Mouse (Mus musculus) stomach, embryonic 14.5 days (tissue): ENCODE data around the gene Zkscan2. TPM values are rescaled to one million over a fixed set of nuclear protein-coding genes. Genes with fewer than 3 reads are reported as not detected.

Source experiments
- ATAC-seq: fragments of 200-750 bp; cut with Nextera tagmentation; 2 replicates; pipeline ENCODE4 v1.8.0; 2017; ENCODE audit warnings: low read depth, moderate TSS enrichment; ENCODE audit not compliant: insufficient number of reproducible peaks, insufficient read depth, low FRiP score
- H3K27ac ChIP-seq: fragments of 300-500 bp; sonication (generic); 2 replicates; pipeline ENCODE4 v1.5.1; 2014; ENCODE audit warnings: mild to moderate bottlenecking, low read length, moderate library complexity, mixed read lengths
- H3K27me3 ChIP-seq: fragments of 300-500 bp; sonication (generic); 2 replicates; pipeline ENCODE4 v1.6.1; 2014; ENCODE audit warnings: low read length, control low read depth, mixed read lengths; ENCODE audit not compliant: control insufficient read depth, insufficient read depth
- H3K36me3 ChIP-seq: fragments of 300-500 bp; sonication (generic); 2 replicates; pipeline ENCODE4 v1.6.1; 2014; ENCODE audit warnings: mild to moderate bottlenecking, control low read depth, low read length, moderate library complexity, mixed read lengths; ENCODE audit not compliant: control insufficient read depth, insufficient read depth
- H3K4me1 ChIP-seq: fragments of 300-500 bp; sonication (generic); 2 replicates; pipeline ENCODE4 v1.6.1; 2014; ENCODE audit warnings: low read length, control low read depth, mixed read lengths; ENCODE audit not compliant: control insufficient read depth, insufficient read depth
- H3K4me2 ChIP-seq: fragments of 300-500 bp; sonication (generic); replicated peaks from 2 replicates; pipeline ENCODE4 v1.6.1; 2014; ENCODE audit warnings: low read depth, low read length, control low read depth
- H3K4me3 ChIP-seq: fragments of 300-500 bp; sonication (generic); 2 replicates; pipeline ENCODE4 v1.5.1; 2014; ENCODE audit warnings: low read depth, low read length, control low read depth
- H3K9ac ChIP-seq: fragments of 300-500 bp; sonication (generic); replicated peaks from 2 replicates; pipeline ENCODE4 v1.6.1; 2014; ENCODE audit warnings: low read depth, mild to moderate bottlenecking, control low read depth, low read length, moderate library complexity, mixed read lengths
- H3K9me3 ChIP-seq: fragments of 300-500 bp; sonication (generic); 2 replicates; pipeline ENCODE4 v1.6.1; 2016; ENCODE audit warnings: low read depth, low read length, control low read depth; ENCODE audit not compliant: control insufficient read depth
- WGBS: fragments of 180-500 bp; shearing (Covaris S2); extraction: QIAGEN DNeasy Blood & Tissue Kit; methylation state at CpG from one replicate; pipeline ENCODE4 v1.1.7; 2014; 5-methylcytosine and 5-hydroxymethylcytosine counted together
- polyA plus RNA-seq: library from polyadenylated mRNA; unstranded; fragments of >200 nt; fragmentation: Nextera tagmentation; extraction: Ambion mirVana; gene quantifications from 2 replicates; pipeline ENCODE4 v1.2.1, GENCODE M21; 2014

The Zkscan2 gene
- polyA plus RNA-seq, 1 experiment from 2014 or later, result 4.5 TPM

- WGBS, result 39% methylated on average over 6 of the region's 6 CpGs
- H3K36me3 ChIP-seq, result no peaks in the 10 kb centered on the region
- no peak overlapping the region for H3K9ac ChIP-seq
- no peaks in the 10 kb centered on the region for H3K9me3 ChIP-seq
- no peak for ATAC-seq
- H3K27ac ChIP-seq, result no peak overlapping the region
- no peaks in the 10 kb centered on the region for H3K4me1 ChIP-seq
- no peaks in the 10 kb centered on the region for H3K27me3 ChIP-seq
- H3K4me3 ChIP-seq, result no peak overlapping the region
- H3K4me2 ChIP-seq, result no peak overlapping the region
Measured at GRCm38 (mm10) chr7:123452551-123452950, 47.7 kb downstream of the Zkscan2 start.

GRCm38 (mm10) chr7:123450515-123450914, 49.7 kb downstream of the Zkscan2 start:
- Histone ChIP-seq H3K4me1 (no peaks in the 10 kb centered on the region), H3K36me3 (no peaks in the 10 kb centered on the region), H3K4me3 (no peak overlapping the region), H3K9me3 (no peaks in the 10 kb centered on the region), H3K27ac (no peak overlapping the region), H3K27me3 (no peaks in the 10 kb centered on the region), H3K9ac (no peak overlapping the region), H3K4me2 (no peak overlapping the region)
- WGBS, result 89% methylated on average over 2 of the region's 2 CpGs
- ATAC-seq, result no peak

- Histone ChIP-seq H3K27ac (no peak overlapping the region), H3K27me3 (no peaks in the 10 kb centered on the region), H3K4me3 (no peak overlapping the region), H3K36me3 (no peaks in the 10 kb centered on the region), H3K4me1 (no peaks in the 10 kb centered on the region), H3K4me2 (no peak overlapping the region), H3K9me3 (no peaks in the 10 kb centered on the region), H3K9ac (no peak overlapping the region)
- WGBS, result 63% methylated on average over 10 of the region's 10 CpGs
- ATAC-seq, result no peak
Measured at GRCm38 (mm10) chr7:123449676-123450075, 50.6 kb downstream of the Zkscan2 start.

GRCm38 (mm10) chr7:123448794-123449193, 51.5 kb downstream of the Zkscan2 start:
- Histone ChIP-seq H3K9me3 (no peaks in the 10 kb centered on the region), H3K9ac (no peak overlapping the region), H3K4me1 (no peaks in the 10 kb centered on the region), H3K4me2 (no peak overlapping the region), H3K4me3 (no peak overlapping the region), H3K27me3 (no peaks in the 10 kb centered on the region), H3K36me3 (no peaks in the 10 kb centered on the region), H3K27ac (no peak overlapping the region)
- 91% methylated on average over 2 of the region's 2 CpGs for WGBS
- ATAC-seq, result no peak

- Histone ChIP-seq H3K9ac (no peak overlapping the region), H3K27ac (no peak overlapping the region), H3K9me3 (no peaks in the 10 kb centered on the region), H3K4me3 (no peak overlapping the region), H3K4me1 (no peaks in the 10 kb centered on the region), H3K4me2 (no peak overlapping the region), H3K36me3 (no peaks in the 10 kb centered on the region), H3K27me3 (no peaks in the 10 kb centered on the region)
- ATAC-seq, result no peak
- 63% methylated on average over 1 of the region's 1 CpGs for WGBS
Measured at GRCm38 (mm10) chr7:123442079-123442478, 58.2 kb downstream of the Zkscan2 start.

GRCm38 (mm10) chr7:123431206-123431605, 69.0 kb downstream of the Zkscan2 start:
- Histone ChIP-seq H3K4me2 (no peak overlapping the region), H3K36me3 (peaks cover 7% of the 10 kb centered on the region; the same call in 1 of the 2 replicates), H3K27ac (no peak overlapping the region), H3K4me3 (no peak overlapping the region), H3K9me3 (no peaks in the 10 kb centered on the region), H3K4me1 (no peaks in the 10 kb centered on the region), H3K9ac (no peak overlapping the region), H3K27me3 (no peaks in the 10 kb centered on the region)
- ATAC-seq, result no peak
- WGBS, result 72% methylated on average over 4 of the region's 4 CpGs

- ATAC-seq, result no peak
- no peak overlapping the region for H3K4me2 ChIP-seq
- 73% methylated on average over 4 of the region's 4 CpGs for WGBS
Measured at GRCm38 (mm10) chr7:123430411-123430705, 69.9 kb downstream of the Zkscan2 start.

GRCm38 (mm10) chr7:123429624-123430410, 70.4 kb downstream of the Zkscan2 start:
- H3K4me2 ChIP-seq, result no peak overlapping the region
- no peaks in the 10 kb centered on the region for H3K4me1 ChIP-seq
- ATAC-seq, result no peak
- no peak overlapping the region for H3K27ac ChIP-seq
- H3K4me3 ChIP-seq, result no peak overlapping the region
- no peak overlapping the region for H3K9ac ChIP-seq
- H3K9me3 ChIP-seq, result no peaks in the 10 kb centered on the region
- peaks cover 7% of the 10 kb centered on the region; the same call in 1 of the 2 replicates for H3K36me3 ChIP-seq
- H3K27me3 ChIP-seq, result no peaks in the 10 kb centered on the region
- WGBS, result 55% methylated on average over 8 of the region's 8 CpGs

More at GRCm38 (mm10) chr7:123430411-123430705, 69.9 kb downstream of the Zkscan2 start:
- H3K36me3 ChIP-seq, result peaks cover 7% of the 10 kb centered on the region; the same call in 1 of the 2 replicates
- no peaks in the 10 kb centered on the region for H3K9me3 ChIP-seq
- no peaks in the 10 kb centered on the region for H3K4me1 ChIP-seq
- H3K27ac ChIP-seq, result no peak overlapping the region
- H3K4me3 ChIP-seq, result no peak overlapping the region
- H3K9ac ChIP-seq, result no peak overlapping the region
- H3K27me3 ChIP-seq, result no peaks in the 10 kb centered on the region
